Mouse (Mus musculus) stomach, postnatal 0 days (tissue): ENCODE data around the gene Gsg1l. TPM values are rescaled to one million over a fixed set of nuclear protein-coding genes. Genes with fewer than 3 reads are reported as not detected.
A peak's percentile ranks its signal among the peaks of the same experiment; 100 is the strongest.

Source experiments
- ATAC-seq: fragments of 200-750 bp; cut with Nextera tagmentation; 2 replicates; pipeline ENCODE4 v1.8.0; 2017; ENCODE audit not compliant: low FRiP score, low TSS enrichment
- DNase-seq: peaks from one replicate; pipeline ENCODE4 v3.0.0-alpha.2; 2016; ENCODE audit warnings: low spot score
- H3K27ac ChIP-seq: fragments of 300-500 bp; sonication (generic); replicated peaks from 2 replicates; pipeline ENCODE4 v1.5.1; 2014; ENCODE audit warnings: mild to moderate bottlenecking, control low read depth
- H3K27me3 ChIP-seq: fragments of 300-500 bp; sonication (generic); 2 replicates; pipeline ENCODE4 v1.6.1; 2014; ENCODE audit warnings: low read length; ENCODE audit not compliant: control insufficient read depth, insufficient read depth
- H3K36me3 ChIP-seq: fragments of 300-500 bp; sonication (generic); 2 replicates; pipeline ENCODE4 v1.6.1; 2014; ENCODE audit warnings: low read length, mixed read lengths; ENCODE audit not compliant: control insufficient read depth, insufficient read depth
- H3K4me1 ChIP-seq: fragments of 300-500 bp; sonication (generic); replicated peaks from 2 replicates; pipeline ENCODE4 v1.6.1; 2014; ENCODE audit warnings: antibody characterized with exemption; ENCODE audit not compliant: control insufficient read depth, insufficient read depth
- H3K4me2 ChIP-seq: fragments of 300-500 bp; sonication (generic); replicated peaks from 2 replicates; pipeline ENCODE4 v1.6.1; 2014; ENCODE audit warnings: low read depth, mild to moderate bottlenecking, control low read depth, moderate library complexity
- H3K4me3 ChIP-seq: fragments of 300-500 bp; sonication (generic); 2 replicates; pipeline ENCODE4 v1.5.1; 2014; ENCODE audit warnings: low read depth, low read length, control low read depth
- H3K9ac ChIP-seq: fragments of 300-500 bp; sonication (generic); 2 replicates; pipeline ENCODE4 v1.6.1; 2014; ENCODE audit warnings: mild to moderate bottlenecking, low read length, control low read depth, mixed read lengths
- H3K9me3 ChIP-seq: fragments of 300-500 bp; sonication (generic); 2 replicates; pipeline ENCODE4 v1.6.1; 2016; ENCODE audit warnings: low read length; ENCODE audit not compliant: control insufficient read depth
- CTCF ChIP-seq: IDR thresholded peaks from 2 replicates; pipeline ENCODE4 v1.5.1; 2016; ENCODE audit warnings: antibody characterized with exemption, low read depth, mild to moderate bottlenecking, moderate library complexity
- EP300 ChIP-seq: optimal IDR thresholded peaks from 2 replicates; pipeline ENCODE3; 2016; ENCODE audit warnings: antibody characterized with exemption
- WGBS: fragments of 180-500 bp; shearing (Covaris S2); extraction: QIAGEN DNeasy Blood & Tissue Kit; methylation state at CpG from one replicate; pipeline ENCODE4 v1.1.7; 2014; 5-methylcytosine and 5-hydroxymethylcytosine counted together
- polyA plus RNA-seq: library from polyadenylated mRNA; unstranded; fragments of >200 nt; fragmentation: Nextera tagmentation; extraction: Ambion mirVana; gene quantifications from 2 replicates; pipeline ENCODE4 v1.2.1, GENCODE M21; 2015

Gene Gsg1l
- polyA plus RNA-seq, 1 experiment from 2014 or later: 0.67 TPM

GRCm38 (mm10) chr7:125899916-125900315, 182.3 kb downstream of the Gsg1l start:
- no peak overlapping the region for H3K9ac ChIP-seq
- no peaks in the 10 kb centered on the region for H3K36me3 ChIP-seq
- no peaks in the 10 kb centered on the region for H3K9me3 ChIP-seq
- no peak overlapping the region for H3K4me3 ChIP-seq
- DNase-seq (no peak), ATAC-seq (no peak)
- TF ChIP-seq EP300: no peak
- TF ChIP-seq CTCF: no peak
- no peak overlapping the region for H3K4me2 ChIP-seq
- WGBS: 64% methylated on average over 2 of the region's 2 CpGs
- H3K27me3 ChIP-seq: no peaks in the 10 kb centered on the region
- no peaks in the 10 kb centered on the region for H3K4me1 ChIP-seq
- H3K27ac ChIP-seq: no peak overlapping the region

DNA sequence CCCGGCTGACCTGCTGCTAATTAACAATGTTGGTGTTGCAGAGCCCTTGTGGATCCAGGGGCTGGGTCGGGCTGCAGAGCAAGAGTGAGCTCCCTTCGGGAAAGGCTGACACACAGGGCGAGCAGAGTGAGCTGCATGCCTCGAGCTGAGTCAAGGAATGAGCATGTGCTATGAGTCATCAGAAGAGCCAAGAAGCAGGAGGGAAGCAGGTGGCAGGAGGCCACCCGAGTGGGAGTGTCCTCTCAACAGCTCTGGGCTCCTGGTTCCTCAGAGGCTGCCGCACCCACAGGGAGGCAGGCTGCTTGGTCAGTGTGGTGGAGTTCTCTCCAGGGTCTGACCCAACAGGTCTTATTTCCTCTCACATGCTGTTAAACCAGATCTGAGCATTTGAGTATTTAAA, 183.2 kb downstream of the Gsg1l start:
- H3K9ac ChIP-seq: no peak overlapping the region
- H3K9me3 ChIP-seq: no peaks in the 10 kb centered on the region
- ATAC-seq (peak; percentile 99), DNase-seq (peak; percentile 82)
- no peak overlapping the region for H3K4me2 ChIP-seq
- no peak for TF ChIP-seq CTCF
- no peak for TF ChIP-seq EP300
- H3K27ac ChIP-seq: no peak overlapping the region
- H3K27me3 ChIP-seq: no peaks in the 10 kb centered on the region
- 12% methylated on average over 7 of the region's 7 CpGs for WGBS
- no peaks in the 10 kb centered on the region for H3K36me3 ChIP-seq
- H3K4me1 ChIP-seq: no peaks in the 10 kb centered on the region
- no peak overlapping the region for H3K4me3 ChIP-seq

- Histone ChIP-seq H3K9ac (no peak overlapping the region), H3K27ac (no peak overlapping the region), H3K4me2 (no peak overlapping the region), H3K4me1 (no peaks in the 10 kb centered on the region), H3K9me3 (no peaks in the 10 kb centered on the region), H3K4me3 (no peak overlapping the region), H3K36me3 (no peaks in the 10 kb centered on the region), H3K27me3 (no peaks in the 10 kb centered on the region)
- WGBS: 84% methylated on average over 4 of the region's 4 CpGs
- TF ChIP-seq EP300: no peak
- TF ChIP-seq CTCF: no peak
- no peak for ATAC-seq
- DNase-seq: no peak
Observed at GRCm38 (mm10) chr7:125897059-125897458, 185.2 kb downstream of the Gsg1l start.

DNA sequence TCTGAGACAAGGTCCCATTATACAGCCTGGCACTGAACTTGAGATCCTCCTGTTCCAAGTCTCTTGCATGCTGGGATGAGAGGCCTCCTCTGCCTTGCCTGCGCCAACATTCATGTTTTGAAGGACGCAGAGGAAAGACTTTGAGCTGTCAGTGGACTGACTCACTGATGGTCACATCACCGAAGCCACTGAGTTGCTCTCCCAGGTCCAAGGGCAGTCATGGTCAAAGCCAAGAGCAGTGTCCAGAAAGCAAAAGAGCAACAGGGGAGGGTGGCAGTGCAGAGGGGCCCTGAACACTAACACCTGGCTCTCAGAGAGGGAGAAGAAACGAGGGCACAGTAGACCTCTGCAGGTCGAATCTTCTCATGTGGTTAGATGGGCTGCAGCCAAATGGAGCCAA, 188.6 kb downstream of the Gsg1l start:
- Histone ChIP-seq H3K27ac (no peak overlapping the region), H3K4me3 (no peak overlapping the region), H3K9ac (no peak overlapping the region), H3K4me2 (no peak overlapping the region), H3K9me3 (no peaks in the 10 kb centered on the region), H3K36me3 (no peaks in the 10 kb centered on the region), H3K4me1 (no peaks in the 10 kb centered on the region), H3K27me3 (no peaks in the 10 kb centered on the region)
- DNase-seq: no peak
- no peak for ATAC-seq
- TF ChIP-seq EP300 (no peak), CTCF (no peak)
- WGBS: 90% methylated on average over 5 of the region's 5 CpGs

GRCm38 (mm10) chr7:125888373-125888772, 193.8 kb downstream of the Gsg1l start:
- ATAC-seq: peak; percentile 38; the same call in 1 of the 2 replicates

DNA sequence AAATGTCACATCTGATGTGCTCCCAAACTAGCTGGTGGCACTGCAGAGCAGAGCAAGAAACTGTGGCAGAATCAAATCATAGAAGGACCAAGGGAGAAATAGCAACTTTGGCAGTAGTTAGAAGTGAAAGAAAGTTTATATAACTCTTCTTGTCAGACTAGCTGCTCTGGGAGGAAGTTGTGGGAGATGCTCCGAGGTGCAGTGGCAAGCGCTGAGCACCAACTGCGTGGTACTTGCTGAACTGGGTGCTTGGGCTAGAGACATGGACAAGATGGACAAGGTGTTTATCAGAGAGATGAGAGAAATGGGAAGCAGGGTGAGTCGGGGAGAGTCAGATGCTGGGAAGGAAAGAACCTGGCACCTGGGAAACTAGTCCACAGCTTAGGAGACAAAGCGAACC, 194.4 kb downstream of the Gsg1l start:
- no peak for DNase-seq
- Histone ChIP-seq H3K4me1 (no peaks in the 10 kb centered on the region), H3K27ac (no peak overlapping the region), H3K27me3 (no peaks in the 10 kb centered on the region), H3K9ac (no peak overlapping the region), H3K4me3 (no peak overlapping the region), H3K9me3 (no peaks in the 10 kb centered on the region), H3K4me2 (no peak overlapping the region), H3K36me3 (no peaks in the 10 kb centered on the region)
- no peak for TF ChIP-seq CTCF
- no peak for TF ChIP-seq EP300
- 79% methylated on average over 5 of the region's 5 CpGs for WGBS
- ATAC-seq: no peak

More at GRCm38 (mm10) chr7:125888373-125888772, 193.8 kb downstream of the Gsg1l start:
- no peak for DNase-seq
- Histone ChIP-seq H3K9ac (no peak overlapping the region), H3K27me3 (no peaks in the 10 kb centered on the region), H3K9me3 (no peaks in the 10 kb centered on the region), H3K4me1 (no peaks in the 10 kb centered on the region), H3K36me3 (no peaks in the 10 kb centered on the region), H3K4me3 (no peak overlapping the region), H3K4me2 (no peak overlapping the region), H3K27ac (no peak overlapping the region)
- 48% methylated on average over 12 of the region's 12 CpGs for WGBS
- TF ChIP-seq CTCF (peak; percentile 51), EP300 (no peak)
